Mouse (Mus musculus) urinary bladder, postnatal 4 days (tissue): ENCODE data around the gene Defb7.

Experiments used
- DNase-seq, 2 experiments: peaks; one replicate each; pipeline ENCODE4 v3.0.0; 2021 to 2022; ENCODE audit warnings: low spot score in 2 of 2

The Defb7 gene

DNA sequence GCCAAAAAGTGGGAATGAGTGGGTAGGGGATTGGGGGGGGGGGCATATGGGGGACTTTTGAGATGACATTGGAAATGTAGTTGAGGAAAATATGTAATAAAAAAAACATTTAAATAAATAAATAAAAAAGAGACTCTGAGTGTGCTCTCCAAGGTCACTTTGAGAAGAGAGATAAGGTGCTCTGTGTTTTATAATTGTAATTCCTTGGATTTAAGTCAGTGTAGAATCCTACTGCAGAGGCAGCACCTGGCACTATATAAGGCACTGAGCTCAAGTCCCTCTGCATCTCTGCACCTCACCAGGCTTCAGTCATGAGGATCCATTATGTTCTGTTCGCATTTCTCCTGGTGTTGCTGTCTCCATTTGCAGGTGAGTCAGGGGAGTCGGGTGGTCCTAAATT is at the start of gene Defb7:
Gene Defb7, plus strand, starts transcription at position 301 of the 400 bp plus-strand sequence.
- no peak for DNase-seq

DNA sequence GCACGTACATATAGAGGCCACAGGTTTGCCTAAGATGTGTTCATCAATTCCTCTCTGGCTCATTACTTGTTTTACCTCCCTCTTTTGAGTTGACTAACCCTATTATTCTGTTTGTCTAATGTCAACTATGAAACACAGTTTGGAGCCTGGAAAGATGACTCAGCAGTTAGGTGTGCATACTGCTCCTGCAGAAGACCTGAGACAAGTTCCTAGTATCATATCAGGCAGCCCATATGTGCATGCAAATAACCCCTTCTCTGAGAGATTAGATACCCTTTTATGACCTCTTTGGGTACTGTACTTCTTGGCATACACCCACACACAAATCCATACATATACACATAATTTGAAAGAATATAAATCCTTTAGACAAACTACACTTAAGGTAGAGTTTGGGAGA is 48.5 kb upstream of the Defb7 start:
- DNase-seq = no peak

- DNase-seq = no peak
Measured at GRCm38 (mm10) chr8:19461355-19461754, 33.5 kb upstream of the Defb7 start.

DNA sequence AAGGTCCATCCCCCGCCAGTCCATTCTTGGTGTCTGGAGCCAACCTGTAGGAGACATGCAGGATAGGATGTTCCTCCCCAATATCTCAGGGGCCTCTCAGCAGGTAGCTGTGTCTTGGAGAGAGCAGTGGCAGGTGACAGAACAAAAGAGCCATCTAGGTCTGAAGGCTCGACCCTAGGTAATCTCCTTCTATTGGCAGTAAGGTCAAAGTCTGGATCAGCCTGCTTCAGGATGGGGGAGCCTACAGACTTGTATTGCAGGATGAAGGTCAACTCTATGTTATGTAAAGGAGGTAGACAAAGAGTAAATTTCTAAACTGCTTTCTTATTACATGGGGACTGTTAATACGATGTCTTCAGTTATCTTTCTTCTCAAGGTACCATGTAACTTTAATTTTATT is 25.9 kb upstream of the Defb7 start:
- DNase-seq = no peak

- DNase-seq = no peak
Measured at GRCm38 (mm10) chr8:19500524-19500923, 5.6 kb downstream of the Defb7 start.

DNA sequence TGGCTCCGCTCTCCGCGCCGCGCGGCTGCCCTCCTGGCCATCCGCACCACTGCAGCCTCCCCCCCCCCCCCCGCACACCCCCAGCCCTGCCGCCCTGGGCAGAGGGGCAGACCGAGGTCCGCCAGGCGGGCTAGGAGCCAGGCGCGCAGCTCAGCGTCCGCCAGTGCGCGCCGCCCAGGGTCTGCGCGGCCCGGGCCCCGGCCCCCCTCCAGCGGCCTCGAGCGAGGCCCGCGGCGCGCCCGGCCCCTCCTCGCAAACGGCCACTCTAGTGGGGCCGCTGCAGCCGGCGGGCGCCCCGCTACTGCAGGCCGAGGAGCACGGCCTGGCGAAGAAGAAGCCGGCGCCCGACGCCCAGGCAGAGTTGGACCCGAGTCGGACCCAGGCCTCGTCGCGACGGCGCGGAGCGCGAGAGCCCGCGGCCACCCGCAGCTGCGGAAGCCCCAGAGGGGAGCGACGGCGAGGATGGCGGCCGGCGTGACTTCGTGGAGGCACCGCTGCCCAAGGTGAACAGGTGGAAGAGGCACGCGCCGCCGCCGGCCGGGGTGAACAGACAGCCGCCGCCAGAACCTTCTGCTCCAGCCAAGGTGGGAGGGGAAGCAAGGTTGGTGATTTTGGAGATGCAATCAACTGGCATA is 40.4 kb downstream of the Defb7 start:
- no peak for DNase-seq

DNA sequence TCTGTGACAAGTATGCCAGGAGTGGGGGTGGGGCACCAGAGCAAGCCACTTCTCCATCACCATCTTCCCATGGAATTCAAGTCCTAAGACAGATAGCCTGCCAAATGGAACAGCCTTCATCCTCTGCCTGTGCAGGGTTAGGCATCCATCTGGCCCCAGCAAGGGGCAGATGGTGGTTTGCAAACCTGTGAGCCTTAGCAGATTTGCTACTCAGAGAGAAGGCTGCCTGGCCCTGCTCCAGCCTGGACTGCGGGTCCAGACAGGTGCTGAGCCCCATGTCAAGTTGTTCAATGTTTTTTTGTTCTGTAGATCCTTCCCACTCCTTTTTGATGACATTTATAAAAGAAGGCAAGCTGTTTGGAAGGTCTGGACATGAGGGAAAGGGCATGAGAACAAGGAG is 45.5 kb downstream of the Defb7 start:
- DNase-seq = no peak
